Mouse (Mus musculus) myocyte (in vitro differentiated cells): ENCODE results near the gene Nup214. TPM values are rescaled to one million over a fixed set of nuclear protein-coding genes. Genes with fewer than 3 reads are reported as not detected.

ENCODE experiments used
- H3K27me3 ChIP-seq: one replicate; pipeline ENCODE4 v1.6.1; 2011; ENCODE audit not compliant: control insufficient read depth, insufficient read depth, insufficient read length
- H3K36me3 ChIP-seq: one replicate; pipeline ENCODE4 v1.6.1; 2011; ENCODE audit not compliant: control insufficient read depth, insufficient read depth
- H3K4me2 ChIP-seq: one replicate; pipeline ENCODE4 v1.6.1; 2011; ENCODE audit warnings: low read depth, control low read depth
- H3K4me3 ChIP-seq: one replicate; pipeline ENCODE4 v1.5.1; 2011; ENCODE audit warnings: mild to moderate bottlenecking, control low read depth, moderate library complexity
- H3K79me2 ChIP-seq: one replicate; pipeline ENCODE4 v1.6.1; 2011; ENCODE audit not compliant: control insufficient read depth, insufficient read depth
- H3ac ChIP-seq: one replicate; pipeline ENCODE4 v1.6.1; 2011; ENCODE audit not compliant: control insufficient read depth, insufficient read length
- CEBPB ChIP-seq: IDR thresholded peaks from 2 replicates; pipeline ENCODE4 v1.6.1; 2011; ENCODE audit warnings: mild to moderate bottlenecking, moderate library complexity; ENCODE audit not compliant: poor library complexity, insufficient read depth, severe bottlenecking
- E2F4 ChIP-seq: IDR thresholded peaks from one replicate; pipeline ENCODE4 v1.6.1; 2011; ENCODE audit warnings: mild to moderate bottlenecking, control low read depth, moderate library complexity; ENCODE audit not compliant: insufficient read depth
- MAX ChIP-seq: IDR thresholded peaks from one replicate; pipeline ENCODE4 v1.6.1; 2011; ENCODE audit warnings: low read depth, mild to moderate bottlenecking, control low read depth
- MYOD1 ChIP-seq, 3 experiments: IDR thresholded peaks; one replicate each; pipeline ENCODE4 v1.6.1; 2011; ENCODE audit warnings: control low read depth in 2 of 3, low read depth in 2 of 3, mild to moderate bottlenecking in 2 of 3, moderate library complexity in 1 of 3; ENCODE audit not compliant: insufficient read length in 2 of 3, control insufficient read depth in 1 of 3
- MYOG ChIP-seq, 3 experiments: IDR thresholded peaks; one replicate each; pipeline ENCODE4 v1.6.1; 2011; ENCODE audit warnings: control low read depth in 2 of 3, low read depth in 2 of 3, mild to moderate bottlenecking in 2 of 3; ENCODE audit not compliant: insufficient read length in 2 of 3, control insufficient read depth in 1 of 3, insufficient read depth in 1 of 3
- POLR2A ChIP-seq: IDR thresholded peaks from one replicate; pipeline ENCODE4 v1.6.1; 2011; ENCODE audit warnings: low read depth, mild to moderate bottlenecking, control low read depth, moderate library complexity; ENCODE audit not compliant: insufficient read length
- POLR2AphosphoS2 ChIP-seq: IDR thresholded peaks from one replicate; pipeline ENCODE4 v1.6.1; 2011; ENCODE audit warnings: low read depth, control low read depth; ENCODE audit not compliant: insufficient read length
- REST ChIP-seq: IDR thresholded peaks from one replicate; pipeline ENCODE4 v1.6.1; 2011; ENCODE audit warnings: mild to moderate bottlenecking, control low read depth, moderate library complexity; ENCODE audit not compliant: insufficient read depth, insufficient read length
- SRF ChIP-seq: IDR thresholded peaks from one replicate; pipeline ENCODE4 v1.6.1; 2011; ENCODE audit warnings: low read depth; ENCODE audit not compliant: control insufficient read depth, insufficient read length
- TCF12 ChIP-seq: IDR thresholded peaks from one replicate; pipeline ENCODE4 v1.6.1; 2011; ENCODE audit warnings: mild to moderate bottlenecking, control low read depth; ENCODE audit not compliant: poor library complexity, insufficient read depth, severe bottlenecking
- TCF3 ChIP-seq: IDR thresholded peaks from one replicate; pipeline ENCODE4 v1.6.1; 2011; ENCODE audit warnings: low read depth, control low read depth; ENCODE audit not compliant: insufficient read length
- USF1 ChIP-seq: IDR thresholded peaks from one replicate; pipeline ENCODE4 v1.6.1; 2011; ENCODE audit warnings: low read depth, mild to moderate bottlenecking, control low read depth, moderate library complexity
- polyA plus RNA-seq: library from polyadenylated mRNA; unstranded; fragments of >200 nt; fragmentation: generic; extraction: Trizol; gene quantifications from one replicate; pipeline ENCODE4 v1.2.1, GENCODE M21; 2012; ENCODE audit warnings: missing spikeins

The Nup214 gene
- polyA plus RNA-seq, 1 experiment: 26.3 TPM

DNA sequence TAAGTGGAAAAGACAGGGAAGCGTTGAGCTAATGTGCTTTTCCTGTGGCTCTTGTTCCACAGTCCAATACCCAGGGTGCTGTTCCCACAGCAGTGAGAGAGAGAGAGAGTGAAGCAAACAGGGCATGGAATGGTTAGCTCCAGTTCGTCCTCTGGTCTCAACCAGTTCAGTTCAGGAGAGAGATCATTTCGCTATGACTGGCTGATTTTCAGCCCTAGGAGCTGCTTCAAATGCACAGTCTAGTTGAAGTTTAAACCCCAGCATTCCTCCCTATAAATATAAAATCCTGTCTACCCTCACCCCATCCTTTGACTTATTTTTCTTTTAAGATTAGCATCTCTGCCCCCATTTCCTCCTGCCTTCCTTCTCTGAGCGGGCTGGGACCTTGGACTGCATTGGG is 1.6 kb upstream of the Nup214 start:
- TF ChIP-seq TCF3 (no peak), TCF12 (no peak), E2F4 (no peak), MYOD1 (IDR thresholded peaks at IDR 0.05; ENCODE audit: control insufficient read depth in 1 of 3, insufficient read length in 2 of 3, low read depth in 2 of 3) (no peak), SRF (no peak), POLR2A (no peak), MYOG (IDR thresholded peaks at IDR 0.05; ENCODE audit: control insufficient read depth in 1 of 3, insufficient read depth in 1 of 3, insufficient read length in 2 of 3, low read depth in 2 of 3) (no peak), CEBPB (no peak), USF1 (no peak), POLR2AphosphoS2 (no peak), REST (no peak), MAX (no peak)
- peaks cover 17% of the 10 kb centered on the region for H3K79me2 ChIP-seq
- no peaks in the 10 kb centered on the region for H3K27me3 ChIP-seq
- no peak overlapping the region for H3K4me3 ChIP-seq
- no peak overlapping the region for H3K4me2 ChIP-seq
- H3K36me3 ChIP-seq: peaks cover 10% of the 10 kb centered on the region
- no peak overlapping the region for H3ac ChIP-seq

DNA sequence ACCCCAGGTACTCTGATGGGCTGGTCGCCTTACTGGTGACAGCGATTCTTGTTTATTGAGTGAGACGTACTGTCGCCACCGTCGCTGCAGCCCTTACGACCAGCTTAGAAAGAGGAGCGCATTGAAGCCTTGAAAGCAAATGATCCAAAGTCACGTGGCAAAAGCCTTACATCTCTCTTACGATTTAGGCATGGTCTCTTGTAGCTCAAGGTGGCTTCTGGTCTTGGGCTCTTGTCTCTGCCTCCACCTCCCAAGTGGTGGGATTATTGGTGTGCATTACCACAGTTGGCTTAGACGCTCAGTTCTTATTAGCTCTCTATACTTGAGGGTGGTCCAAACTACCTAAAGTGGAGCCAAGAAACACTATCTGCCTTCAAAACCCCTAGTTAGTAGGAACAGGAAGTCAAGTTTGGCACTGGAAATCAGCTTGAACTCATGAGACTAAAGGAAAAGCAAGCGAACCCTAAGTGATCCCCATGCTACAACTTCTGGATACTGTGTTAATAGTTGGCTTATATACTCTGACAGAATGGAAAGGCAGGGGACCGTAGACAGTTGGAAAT is 654 bp downstream of the Nup214 start:
- H3K4me2 ChIP-seq: peak overlapping the region; percentile 94
- no peak for TF ChIP-seq REST
- TF ChIP-seq MYOG (IDR thresholded peaks at IDR 0.05; ENCODE audit: control insufficient read depth in 1 of 3, insufficient read depth in 1 of 3, insufficient read length in 2 of 3, low read depth in 2 of 3): no peak
- peaks cover 20% of the 10 kb centered on the region for H3K36me3 ChIP-seq

DNA sequence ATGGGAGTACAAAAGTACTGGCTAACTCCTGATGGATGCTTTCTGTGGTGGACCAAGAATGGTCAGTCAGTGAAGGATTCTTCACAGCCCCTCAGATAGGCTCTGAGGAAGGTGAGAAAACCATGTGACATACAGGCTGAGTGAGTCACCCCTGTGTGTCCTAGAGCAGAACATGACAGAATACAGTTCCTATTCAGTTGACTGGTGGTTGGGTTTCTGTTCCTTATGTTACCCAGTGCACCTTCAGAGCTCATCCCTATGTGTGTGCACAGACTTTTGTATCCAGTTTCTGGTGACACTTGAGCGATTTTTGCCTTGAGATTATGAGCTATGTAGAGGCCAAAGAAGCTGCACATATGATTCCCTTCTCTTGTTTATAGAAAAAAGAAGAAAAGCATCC is 13.5 kb downstream of the Nup214 start:
- no peak overlapping the region for H3K4me2 ChIP-seq
- H3K4me3 ChIP-seq: no peak overlapping the region
- no peaks in the 10 kb centered on the region for H3K79me2 ChIP-seq
- TF ChIP-seq POLR2A (no peak), REST (no peak), SRF (no peak), POLR2AphosphoS2 (no peak), MYOD1 (IDR thresholded peaks at IDR 0.05; ENCODE audit: control insufficient read depth in 1 of 3, insufficient read length in 2 of 3, low read depth in 2 of 3) (no peak)
- H3K36me3 ChIP-seq: peaks cover 74% of the 10 kb centered on the region
- no peak overlapping the region for H3ac ChIP-seq
- H3K27me3 ChIP-seq: no peaks in the 10 kb centered on the region

More for the DNA sequence above, 654 bp downstream of the Nup214 start:
- H3ac ChIP-seq: peak overlapping the region; percentile 78
- H3K4me3 ChIP-seq: peak overlapping the region; percentile 89
- H3K79me2 ChIP-seq: peaks cover 17% of the 10 kb centered on the region
- H3K27me3 ChIP-seq: no peaks in the 10 kb centered on the region

DNA sequence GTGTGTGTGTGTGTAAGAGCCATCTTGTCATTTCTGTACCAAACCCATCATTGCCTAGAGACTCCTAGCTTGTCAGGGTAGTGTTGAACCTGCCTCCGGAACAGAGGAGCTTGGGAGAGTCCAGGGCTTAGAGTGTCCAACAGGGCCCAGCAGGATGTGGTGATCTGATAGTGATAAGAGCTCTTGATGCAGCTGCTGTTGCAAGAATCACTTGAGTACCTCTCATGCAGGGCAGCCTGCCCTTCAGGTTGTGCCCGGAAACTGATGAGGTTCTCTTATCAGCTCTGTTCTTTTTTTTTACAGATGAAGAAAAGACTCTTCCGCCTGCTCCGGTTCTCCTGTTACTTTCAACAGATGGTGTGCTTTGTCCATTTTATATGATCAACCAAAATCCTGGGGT is 16.7 kb downstream of the Nup214 start:
- H3ac ChIP-seq: no peak overlapping the region
- TF ChIP-seq TCF3: no peak
- no peak for TF ChIP-seq TCF12
- no peak for TF ChIP-seq POLR2AphosphoS2
- no peak for TF ChIP-seq REST
- TF ChIP-seq CEBPB: no peak
- TF ChIP-seq E2F4: no peak
- no peak for TF ChIP-seq MAX
- no peak for TF ChIP-seq MYOG (IDR thresholded peaks at IDR 0.05; ENCODE audit: control insufficient read depth in 1 of 3, insufficient read depth in 1 of 3, insufficient read length in 2 of 3, low read depth in 2 of 3)
- H3K27me3 ChIP-seq: no peaks in the 10 kb centered on the region
- H3K4me3 ChIP-seq: no peak overlapping the region
- H3K4me2 ChIP-seq: no peak overlapping the region
- no peaks in the 10 kb centered on the region for H3K79me2 ChIP-seq
- peaks cover 63% of the 10 kb centered on the region for H3K36me3 ChIP-seq

DNA sequence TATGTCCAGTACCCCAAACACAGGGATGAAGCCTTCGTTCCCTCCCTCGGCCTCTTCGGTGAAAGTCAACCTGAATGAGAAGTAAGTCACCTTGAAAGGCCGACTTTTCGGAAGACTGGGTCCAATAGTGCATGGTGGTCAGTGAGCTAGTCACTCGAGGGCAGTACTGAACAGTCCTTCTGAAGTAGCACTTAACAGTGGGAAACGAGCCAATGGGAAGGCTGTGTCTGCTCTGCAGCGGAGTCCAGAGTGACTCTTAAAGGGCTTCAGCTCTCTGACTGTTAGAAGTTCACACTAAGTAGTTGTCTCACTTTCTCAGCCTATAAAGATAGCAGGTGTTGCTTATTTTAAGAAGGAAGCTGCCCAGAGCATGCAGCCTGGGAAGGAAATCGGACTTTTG is 20.7 kb downstream of the Nup214 start:
- Histone ChIP-seq H3K4me3 (no peak overlapping the region), H3K27me3 (no peaks in the 10 kb centered on the region), H3K79me2 (no peaks in the 10 kb centered on the region), H3K36me3 (peaks cover 67% of the 10 kb centered on the region), H3K4me2 (no peak overlapping the region), H3ac (no peak overlapping the region)
- no peak for TF ChIP-seq TCF12
- no peak for TF ChIP-seq TCF3
- no peak for TF ChIP-seq E2F4
- TF ChIP-seq REST: no peak
- no peak for TF ChIP-seq MYOD1 (IDR thresholded peaks at IDR 0.05; ENCODE audit: control insufficient read depth in 1 of 3, insufficient read length in 2 of 3, low read depth in 2 of 3)
- no peak for TF ChIP-seq SRF
- TF ChIP-seq MAX: no peak
- TF ChIP-seq POLR2AphosphoS2: no peak
- no peak for TF ChIP-seq MYOG (IDR thresholded peaks at IDR 0.05; ENCODE audit: control insufficient read depth in 1 of 3, insufficient read depth in 1 of 3, insufficient read length in 2 of 3, low read depth in 2 of 3)
- no peak for TF ChIP-seq CEBPB
- no peak for TF ChIP-seq USF1
- no peak for TF ChIP-seq POLR2A
